In genomic region chr10:80570871-80571836, GRCm38 (mm10) we compare ENCODE assay signal across 8 mouse cellular contexts. TPM values are rescaled to one million over a fixed set of nuclear protein-coding genes. Genes with fewer than 3 reads are reported as not detected.
DNase-seq lines count a peak whose midpoint lies in the region; ATAC-seq and TF ChIP-seq lines count a peak whose summit lies in the region.

No protein-coding gene starts in this region.

- peak overlapping the region; percentile 45 for H3K9ac ChIP-seq in limb, embryonic 14.5 days (ENCODE audit: low read depth, low read length, severe bottlenecking)
- peak overlapping the region; percentile 53; the same call in 1 of the 2 replicates for H3K9ac ChIP-seq in midbrain, embryonic 16.5 days (ENCODE audit: low read depth, low read length)

- no peak for TF ChIP-seq POLR2A in limb, embryonic 14.5 days (IDR thresholded peaks at IDR 0.05; ENCODE audit: borderline replicate concordance, extremely low read depth, insufficient read depth, insufficient read length)

- H3K36me3 ChIP-seq in heart, embryonic 10.5 days = peaks cover 18% of the 10 kb centered on the region
- H3K36me3 ChIP-seq in erythroblast, embryonic 14.5 days (ENCODE audit: control insufficient read depth) = peaks cover 94% of the 10 kb centered on the region
- H3K36me3 ChIP-seq in limb, embryonic 14.5 days (ENCODE audit: control insufficient read depth, insufficient read depth, low read length) = peaks cover 12% of the 10 kb centered on the region
- H3K36me3 ChIP-seq in midbrain, embryonic 16.5 days (ENCODE audit: control insufficient read depth, insufficient read depth, low read length) = peaks cover 6% of the 10 kb centered on the region; the same call in 1 of the 2 replicates

- H3K27ac ChIP-seq in heart, embryonic 10.5 days = peak overlapping the region; percentile 83
- H3K27ac ChIP-seq in limb, embryonic 14.5 days (replicated peaks; ENCODE audit: low read depth, low read length) = peak overlapping the region; percentile 61
- no peak overlapping the region for H3K27ac ChIP-seq in midbrain, embryonic 16.5 days (ENCODE audit: low read length)

- peak; percentile 32; the same call in 1 of the 2 replicates for ATAC-seq in limb, embryonic 14.5 days (ENCODE audit: low FRiP score, low read depth)
- no peak for ATAC-seq in midbrain, embryonic 16.5 days

- H3K4me3 ChIP-seq in heart, embryonic 10.5 days = peak overlapping the region; percentile 47
- H3K4me3 ChIP-seq in erythroblast, embryonic 14.5 days (replicated peaks) = peak overlapping the region; percentile 96
- H3K4me3 ChIP-seq in limb, embryonic 14.5 days (replicated peaks; ENCODE audit: low read length) = peak overlapping the region; percentile 14; the same call in 1 of the 2 replicates
- H3K4me3 ChIP-seq in midbrain, embryonic 16.5 days (ENCODE audit: low read depth, low read length) = no peak overlapping the region; the same call in 1 of the 2 replicates

- no peaks in the 10 kb centered on the region for H3K9me3 ChIP-seq in heart, embryonic 10.5 days
- H3K9me3 ChIP-seq in erythroblast, embryonic 14.5 days (ENCODE audit: control insufficient read depth, low read length) = no peaks in the 10 kb centered on the region
- H3K9me3 ChIP-seq in limb, embryonic 14.5 days (ENCODE audit: control insufficient read depth, low read length) = no peaks in the 10 kb centered on the region
- no peaks in the 10 kb centered on the region for H3K9me3 ChIP-seq in midbrain, embryonic 16.5 days (replicated peaks; ENCODE audit: control insufficient read depth, low read length, poor library complexity, severe bottlenecking)

- intact Hi-C loops in heart, postnatal 36 days (cut with DNase I) = no loop called here

- peak overlapping the region; percentile 41 for H3K4me2 ChIP-seq in limb, embryonic 14.5 days (replicated peaks; ENCODE audit: low read depth, low read length, severe bottlenecking)
- peak overlapping the region; percentile 36 for H3K4me2 ChIP-seq in midbrain, embryonic 16.5 days (ENCODE audit: low read length)

- DNase-seq in heart, embryonic 10.5 days (ENCODE audit: low spot score) = no peak
- DNase-seq in heart, postnatal 36 days = no peak
- DNase-seq in ES-CJ7 (ENCODE audit: low read depth, low spot score) = peak; percentile 56
- no peak for DNase-seq in limb, embryonic 14.5 days (ENCODE audit: low spot score)
- DNase-seq in right cerebral cortex, postnatal 14 days = no peak
- no peak for DNase-seq in adrenal gland, adult (ENCODE audit: inconsistent age in 2 of 2, low spot score in 1 of 2)

- peaks cover 88% of the 10 kb centered on the region for H3K4me1 ChIP-seq in heart, embryonic 10.5 days
- H3K4me1 ChIP-seq in erythroblast, embryonic 14.5 days (ENCODE audit: control insufficient read depth) = peaks cover 99% of the 10 kb centered on the region
- H3K4me1 ChIP-seq in limb, embryonic 14.5 days (ENCODE audit: control insufficient read depth, insufficient read depth, low read length) = peaks cover 45% of the 10 kb centered on the region
- H3K4me1 ChIP-seq in midbrain, embryonic 16.5 days (ENCODE audit: control insufficient read depth, insufficient read depth, low read length) = peaks cover 42% of the 10 kb centered on the region

- 22% methylated on average over 30 of the region's 30 CpGs for WGBS in heart, embryonic 10.5 days
- WGBS in limb, embryonic 14.5 days = 19% methylated on average over 30 of the region's 30 CpGs
- 17% methylated on average over 30 of the region's 30 CpGs for WGBS in midbrain, embryonic 16.5 days

- no peaks in the 10 kb centered on the region for H3K27me3 ChIP-seq in heart, embryonic 10.5 days (ENCODE audit: insufficient read depth, poor library complexity, severe bottlenecking)
- H3K27me3 ChIP-seq in erythroblast, embryonic 14.5 days (ENCODE audit: control insufficient read depth) = no peaks in the 10 kb centered on the region
- no peaks in the 10 kb centered on the region for H3K27me3 ChIP-seq in limb, embryonic 14.5 days (ENCODE audit: control insufficient read depth, insufficient read depth, low read length)
- H3K27me3 ChIP-seq in midbrain, embryonic 16.5 days (ENCODE audit: control insufficient read depth, insufficient read depth, low read depth, low read length) = no peaks in the 10 kb centered on the region

RNA-seq across cellular contexts. Expression of gene Klf16, which starts 6.0 kb away (rescaled TPM):
- polyA plus RNA-seq in heart, embryonic 10.5 days (2016; fragmentation: Nextera tagmentation; extraction: Ambion mirVana) = 7.9 and 8.1 TPM in 2 replicates
- 1 to 10 TPM; 3.6 to 4.5 TPM for total RNA-seq in heart, postnatal 36 days (2021)
- polyA plus RNA-seq in erythroblast, embryonic 14.5 days (2012) = 19.9 and 21.2 TPM in 2 replicates
- polyA plus RNA-seq in limb, embryonic 14.5 days (2012; rRNA removed) = 18.9 and 26.9 TPM in 2 replicates
- 11.0 and 11.5 TPM in 2 replicates for polyA plus RNA-seq in limb, embryonic 14.5 days (2014; fragmentation: Nextera tagmentation; extraction: Ambion mirVana)
- 4.9 and 5.5 TPM in 2 replicates for polyA plus RNA-seq in midbrain, embryonic 16.5 days (2015; fragmentation: Nextera tagmentation; extraction: Ambion mirVana)

RNA-seq across cellular contexts. Expression of gene Rexo1, which starts 9.8 kb away (rescaled TPM):
- 25.1 and 26.9 TPM in 2 replicates for polyA plus RNA-seq in heart, embryonic 10.5 days (2016; fragmentation: Nextera tagmentation; extraction: Ambion mirVana)
- 10 to 100 TPM; 12.3 to 13.7 TPM for total RNA-seq in heart, postnatal 36 days (2021)
- 14.5 and 15.5 TPM in 2 replicates for polyA plus RNA-seq in erythroblast, embryonic 14.5 days (2012)
- 56.4 and 79.5 TPM in 2 replicates for polyA plus RNA-seq in limb, embryonic 14.5 days (2012; rRNA removed)
- polyA plus RNA-seq in limb, embryonic 14.5 days (2014; fragmentation: Nextera tagmentation; extraction: Ambion mirVana) = 27.9 and 32.4 TPM in 2 replicates
- 26.9 and 27.6 TPM in 2 replicates for polyA plus RNA-seq in midbrain, embryonic 16.5 days (2015; fragmentation: Nextera tagmentation; extraction: Ambion mirVana)

RNA-seq across cellular contexts. Expression of gene Abhd17a, which starts 19.0 kb away (rescaled TPM):
- polyA plus RNA-seq in heart, embryonic 10.5 days (2016; fragmentation: Nextera tagmentation; extraction: Ambion mirVana) = 94.1 and 120 TPM in 2 replicates
- 10 to 100 TPM; 48.3 to 51.2 TPM for total RNA-seq in heart, postnatal 36 days (2021)
- polyA plus RNA-seq in erythroblast, embryonic 14.5 days (2012) = 103 and 117 TPM in 2 replicates
- 116 and 173 TPM in 2 replicates for polyA plus RNA-seq in limb, embryonic 14.5 days (2012; rRNA removed)
- 129 and 132 TPM in 2 replicates for polyA plus RNA-seq in limb, embryonic 14.5 days (2014; fragmentation: Nextera tagmentation; extraction: Ambion mirVana)
- 97.0 and 108 TPM in 2 replicates for polyA plus RNA-seq in midbrain, embryonic 16.5 days (2015; fragmentation: Nextera tagmentation; extraction: Ambion mirVana)

RNA-seq across cellular contexts. Expression of gene Scamp4, which starts 31.5 kb away (rescaled TPM):
- polyA plus RNA-seq in heart, embryonic 10.5 days (2016; fragmentation: Nextera tagmentation; extraction: Ambion mirVana) = 97.4 and 97.9 TPM in 2 replicates
- total RNA-seq in heart, postnatal 36 days (2021) = 10 to 100 TPM; 19.7 to 22.1 TPM
- polyA plus RNA-seq in erythroblast, embryonic 14.5 days (2012) = 6.8 and 7.3 TPM in 2 replicates
- 83.1 and 107 TPM in 2 replicates for polyA plus RNA-seq in limb, embryonic 14.5 days (2012; rRNA removed)
- polyA plus RNA-seq in limb, embryonic 14.5 days (2014; fragmentation: Nextera tagmentation; extraction: Ambion mirVana) = 91.4 and 104 TPM in 2 replicates
- polyA plus RNA-seq in midbrain, embryonic 16.5 days (2015; fragmentation: Nextera tagmentation; extraction: Ambion mirVana) = 61.2 and 64.3 TPM in 2 replicates

RNA-seq across cellular contexts. Expression of gene Adat3, which starts 31.5 kb away (rescaled TPM):
- 5.8 and 9.3 TPM in 2 replicates for polyA plus RNA-seq in heart, embryonic 10.5 days (2016; fragmentation: Nextera tagmentation; extraction: Ambion mirVana)
- total RNA-seq in heart, postnatal 36 days (2021) = 1 to 10 TPM in 1 of 2 experiments, under 1 TPM in 1; 0.49 to 1.4 TPM
- 4.1 and 6.2 TPM in 2 replicates for polyA plus RNA-seq in erythroblast, embryonic 14.5 days (2012)
- 16.8 and 29.2 TPM in 2 replicates for polyA plus RNA-seq in limb, embryonic 14.5 days (2012; rRNA removed)
- polyA plus RNA-seq in limb, embryonic 14.5 days (2014; fragmentation: Nextera tagmentation; extraction: Ambion mirVana) = 5.6 and 6.4 TPM in 2 replicates
- 4.5 and 6.2 TPM in 2 replicates for polyA plus RNA-seq in midbrain, embryonic 16.5 days (2015; fragmentation: Nextera tagmentation; extraction: Ambion mirVana)
